Mouse (Mus musculus): ENCODE measurements around the gene Rhod. TPM values are rescaled to one million over a fixed set of nuclear protein-coding genes. Genes with fewer than 3 reads are reported as not detected.
"Not testable (repeated sequence)": the region's sequence is repeated elsewhere in the genome, so short reads cannot be mapped to it uniquely, and the experiment has no call there.

The Rhod gene
- total RNA-seq, 2 experiments from 2014 or later, result 0.57 to 0.64 TPM

- DNase-seq (ENCODE audit: low spot score in 2 of 2), result no peak
- intact Hi-C loops (cut with DNase I), result no loop called here
These were observed 18.9 kb downstream of the Rhod start for GRCm38 (mm10) chr19:4420153-4420910.

- intact Hi-C loops (cut with DNase I), result no loop called here
- no peak for DNase-seq (ENCODE audit: low spot score in 2 of 2)
These were observed 19.5 kb downstream of the Rhod start for GRCm38 (mm10) chr19:4419711-4420110.

GRCm38 (mm10) chr19:4417713-4418112 lies 21.5 kb downstream of the Rhod start:
- intact Hi-C loops (cut with DNase I), result no loop called here
- no peak for DNase-seq (ENCODE audit: low spot score in 2 of 2)

- intact Hi-C loops (cut with DNase I), result no loop called here
- DNase-seq (ENCODE audit: low spot score in 2 of 2), result peak; percentile 46 to 65
These were observed 22.0 kb downstream of the Rhod start for GRCm38 (mm10) chr19:4417183-4417582.

GRCm38 (mm10) chr19:4414631-4415030 lies 24.6 kb downstream of the Rhod start:
- intact Hi-C loops (cut with DNase I), result no loop called here
- DNase-seq (ENCODE audit: low spot score in 2 of 2), result no peak

- DNase-seq (ENCODE audit: low spot score in 2 of 2), result no peak
- intact Hi-C loops (cut with DNase I), result no loop called here
These were observed 30.2 kb downstream of the Rhod start for GRCm38 (mm10) chr19:4409062-4409461.

GRCm38 (mm10) chr19:4404840-4405239 lies 34.4 kb downstream of the Rhod start:
- intact Hi-C loops (cut with DNase I), result no loop called here

GRCm38 (mm10) chr19:4398959-4399358 lies 40.3 kb downstream of the Rhod start:
- no peak for DNase-seq (ENCODE audit: low spot score in 2 of 2)
- intact Hi-C loops (cut with DNase I), result loop anchor here (5.0 kb wide), 1 partner anchor 593 kb away; the partner anchor contains the start of gene Npas4

More at GRCm38 (mm10) chr19:4404840-4405239, 34.4 kb downstream of the Rhod start:
- DNase-seq (ENCODE audit: low spot score in 2 of 2), result no peak

- intact Hi-C loops (cut with DNase I), result loop anchor here (5.0 kb wide), 1 partner anchor 594 kb away; the partner anchor contains the start of gene Npas4
- DNase-seq (ENCODE audit: low spot score in 2 of 2), result no peak
These were observed 40.6 kb downstream of the Rhod start for GRCm38 (mm10) chr19:4398630-4398948.

GRCm38 (mm10) chr19:4397798-4398629 lies 41.2 kb downstream of the Rhod start, which contains the start of gene Kdm2a:
Kdm2a (minus strand) TSS chr19:4398285.
- peak; percentile 42 to 53 for DNase-seq (ENCODE audit: low spot score in 2 of 2)
- intact Hi-C loops (cut with DNase I), result loop anchor here (2.0 to 5.0 kb wide), 3 partner anchors 63 to 594 kb away; partner anchors contain the start of genes Npas4 and Syt12

- intact Hi-C loops (cut with DNase I), result loop anchor here (2.0 to 5.0 kb wide), 3 partner anchors 62 to 595 kb away; partner anchors contain the start of genes Npas4 and Syt12
- peak; percentile 95 to 96 for DNase-seq (ENCODE audit: low spot score in 2 of 2)
These were observed 42.0 kb downstream of the Rhod start for GRCm38 (mm10) chr19:4396998-4397797.

GRCm38 (mm10) chr19:4396081-4396997 lies 42.9 kb downstream of the Rhod start:
- peak; percentile 9 to 25 for DNase-seq (ENCODE audit: low spot score in 2 of 2)
- intact Hi-C loops (cut with DNase I), result loop anchor here (2.0 to 5.0 kb wide), 3 partner anchors 62 to 596 kb away; partner anchors contain the start of genes Npas4 and Syt12

- intact Hi-C loops (cut with DNase I), result no loop called here
These were observed 52.0 kb downstream of the Rhod start for GRCm38 (mm10) chr19:4387276-4387675.

GRCm38 (mm10) chr19:4385026-4385425 lies 54.2 kb downstream of the Rhod start:
- DNase-seq (ENCODE audit: low spot score in 2 of 2), result no peak
- intact Hi-C loops (cut with DNase I), result no loop called here

More at GRCm38 (mm10) chr19:4387276-4387675, 52.0 kb downstream of the Rhod start:
- no peak for DNase-seq (ENCODE audit: low spot score in 2 of 2)

- no peak for DNase-seq (ENCODE audit: low spot score in 2 of 2)
- intact Hi-C loops (cut with DNase I), result no loop called here
These were observed 54.9 kb downstream of the Rhod start for GRCm38 (mm10) chr19:4384322-4384721.

- no peak for DNase-seq (ENCODE audit: low spot score in 2 of 2)
- intact Hi-C loops (cut with DNase I), result no loop called here
These were observed 55.9 kb downstream of the Rhod start for GRCm38 (mm10) chr19:4383306-4383705.

GRCm38 (mm10) chr19:4382303-4382702 lies 56.9 kb downstream of the Rhod start:
- intact Hi-C loops (cut with DNase I), result not testable (repeated sequence)

More at GRCm38 (mm10) chr19:4382303-4382702, 56.9 kb downstream of the Rhod start:
- not testable (repeated sequence) for DNase-seq (ENCODE audit: low spot score in 2 of 2)
